Mouse (Mus musculus) liver, adult (tissue): Measurements from ENCODE around the gene Cdc42ep4.

Source experiments
- GATA4 ChIP-seq: IDR thresholded peaks from 2 replicates; pipeline ENCODE4 v1.6.1; 2014; ENCODE audit warnings: mild to moderate bottlenecking, low read length; ENCODE audit not compliant: insufficient replicate concordance

Cdc42ep4 gene

GRCm38 (mm10) chr11:113784656-113785396 lies 33.1 kb upstream of the Cdc42ep4 start:
- no peak for TF ChIP-seq GATA4

DNA sequence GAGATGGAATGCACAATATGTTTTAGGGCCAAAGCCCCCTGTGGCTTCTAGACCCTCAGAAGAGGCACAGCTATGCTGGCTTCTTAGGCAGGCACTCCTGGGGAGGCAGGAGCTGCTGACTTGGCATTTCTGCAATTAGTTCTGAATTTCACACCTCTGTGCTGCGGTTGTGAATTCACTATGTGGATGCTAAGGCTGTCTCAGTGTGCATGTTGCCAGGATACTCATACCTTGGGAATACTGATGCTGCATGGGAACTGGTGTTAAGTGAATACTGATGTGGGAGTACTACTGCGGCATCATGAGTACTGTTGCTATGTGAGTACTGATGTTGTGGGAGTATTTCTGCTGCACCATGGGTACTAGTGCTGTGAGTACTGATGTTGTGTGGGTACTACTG lies 30.8 kb upstream of the Cdc42ep4 start:
- TF ChIP-seq GATA4, result no peak

DNA sequence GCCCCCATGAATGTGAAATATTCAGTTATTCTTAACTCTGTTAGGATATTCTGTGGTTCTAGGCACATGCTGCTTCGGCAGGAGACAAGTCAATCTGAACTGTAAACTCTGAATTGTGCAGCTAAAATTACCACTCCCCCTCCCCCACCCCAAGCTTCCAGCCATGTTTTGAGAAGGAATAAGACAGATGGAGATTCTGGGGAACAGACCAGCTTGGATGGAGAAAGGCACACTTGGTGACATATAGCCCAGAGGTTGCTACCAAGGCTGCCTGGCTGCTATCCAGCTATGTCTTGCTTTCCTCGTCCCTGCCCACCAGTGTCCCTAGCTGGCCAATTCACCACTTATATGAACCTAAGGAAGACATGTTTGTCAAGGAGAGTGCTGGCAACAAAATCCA lies 30.3 kb upstream of the Cdc42ep4 start:
- no peak for TF ChIP-seq GATA4

DNA sequence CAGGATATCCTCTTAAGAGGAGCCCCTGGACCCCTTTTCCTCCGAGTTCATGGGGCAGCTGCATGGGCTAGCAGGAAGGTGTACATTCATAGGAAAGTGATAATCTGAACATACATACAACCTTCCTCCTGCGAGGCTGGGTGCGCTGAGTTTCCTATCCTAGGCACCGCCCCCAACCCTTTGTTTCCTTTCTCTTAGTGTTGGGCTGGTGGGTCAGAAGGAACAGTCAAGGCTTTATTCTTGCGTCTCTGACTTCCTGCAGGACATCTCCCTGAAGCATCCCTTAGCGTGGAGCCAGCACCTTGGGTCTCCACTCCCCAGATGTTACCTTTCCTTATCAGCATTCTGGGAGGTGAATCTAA lies 28.0 kb upstream of the Cdc42ep4 start:
- TF ChIP-seq GATA4, result no peak

GRCm38 (mm10) chr11:113778733-113779679 lies 27.3 kb upstream of the Cdc42ep4 start:
- no peak for TF ChIP-seq GATA4

- TF ChIP-seq GATA4, result no peak
Observed at GRCm38 (mm10) chr11:113777878-113778464, 26.3 kb upstream of the Cdc42ep4 start.

DNA sequence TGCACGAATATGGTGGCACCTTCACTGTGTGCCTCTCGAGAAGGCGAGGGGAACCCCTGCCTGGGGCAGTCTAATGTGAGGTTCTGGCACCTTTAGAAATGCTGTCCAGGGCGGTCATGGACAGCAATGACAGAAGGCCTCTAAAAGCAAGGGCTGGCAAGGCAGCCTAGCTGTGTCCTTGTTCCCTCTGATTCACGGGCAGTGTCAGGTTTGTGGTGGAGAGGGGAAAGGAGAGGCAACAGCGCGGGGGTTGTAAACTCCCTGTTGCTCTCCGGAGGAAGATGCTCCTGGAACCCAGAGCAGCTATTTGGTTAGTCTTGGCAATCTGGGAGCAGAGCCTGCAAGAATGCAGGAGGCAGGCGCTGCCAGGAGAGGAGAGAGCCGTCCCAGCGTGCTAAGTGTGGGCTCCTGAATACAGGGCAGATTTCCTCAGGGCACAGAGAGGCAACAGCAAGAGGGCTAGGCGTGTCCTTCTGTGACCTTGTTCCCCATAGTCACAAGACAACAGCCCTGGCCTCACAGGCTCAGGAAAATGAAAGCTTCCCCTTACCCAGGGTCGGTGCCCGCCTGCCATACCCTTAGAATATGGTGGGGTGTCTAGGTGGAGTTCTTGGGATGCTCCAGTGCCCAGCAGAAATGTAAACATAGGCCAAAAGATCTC lies 25.3 kb upstream of the Cdc42ep4 start:
- no peak for TF ChIP-seq GATA4

DNA sequence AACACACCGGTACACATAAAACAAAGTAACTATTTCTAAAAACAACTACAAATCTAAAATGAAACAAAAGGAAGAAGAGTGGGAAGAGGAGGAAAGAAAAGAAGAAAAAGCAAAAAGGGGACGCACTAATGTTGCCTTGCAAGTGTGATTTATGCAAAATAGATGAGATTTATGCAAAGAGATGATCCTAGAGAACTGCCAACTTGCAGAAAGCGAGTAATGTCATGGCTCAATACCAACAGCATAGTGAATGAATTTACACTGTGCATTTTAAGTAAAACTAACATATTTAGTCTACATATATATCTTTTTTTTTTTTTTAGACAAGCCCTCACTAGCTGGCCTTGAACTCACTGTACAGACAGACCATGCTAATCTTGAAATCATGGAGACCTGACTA lies 23.1 kb upstream of the Cdc42ep4 start:
- TF ChIP-seq GATA4, result no peak

DNA sequence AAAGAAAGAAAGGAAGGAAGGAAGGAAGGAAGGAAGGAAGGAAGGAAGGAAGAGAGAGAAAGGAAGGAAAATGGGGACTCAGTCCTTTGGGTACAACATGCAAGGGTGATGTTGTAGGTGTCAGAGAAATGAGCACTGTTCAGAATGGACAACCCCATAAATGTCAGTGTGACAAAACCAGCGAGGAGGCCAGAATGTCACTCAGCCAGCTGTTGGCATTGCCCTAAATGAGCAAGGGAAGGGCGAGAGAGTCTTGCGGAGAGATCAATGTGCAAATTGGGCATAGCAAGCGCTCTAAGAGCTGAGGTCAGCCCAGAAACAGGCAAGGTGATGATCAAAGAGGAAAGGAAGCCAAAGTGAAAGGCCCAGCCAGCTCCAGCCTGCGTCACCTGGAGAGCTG lies 21.5 kb upstream of the Cdc42ep4 start:
- no peak for TF ChIP-seq GATA4

GRCm38 (mm10) chr11:113771187-113771586 lies 19.5 kb upstream of the Cdc42ep4 start:
- no peak for TF ChIP-seq GATA4

- no peak for TF ChIP-seq GATA4
Observed at GRCm38 (mm10) chr11:113768356-113768755, 16.7 kb upstream of the Cdc42ep4 start.

- TF ChIP-seq GATA4, result no peak
Observed at GRCm38 (mm10) chr11:113767285-113767684, 15.6 kb upstream of the Cdc42ep4 start.

DNA sequence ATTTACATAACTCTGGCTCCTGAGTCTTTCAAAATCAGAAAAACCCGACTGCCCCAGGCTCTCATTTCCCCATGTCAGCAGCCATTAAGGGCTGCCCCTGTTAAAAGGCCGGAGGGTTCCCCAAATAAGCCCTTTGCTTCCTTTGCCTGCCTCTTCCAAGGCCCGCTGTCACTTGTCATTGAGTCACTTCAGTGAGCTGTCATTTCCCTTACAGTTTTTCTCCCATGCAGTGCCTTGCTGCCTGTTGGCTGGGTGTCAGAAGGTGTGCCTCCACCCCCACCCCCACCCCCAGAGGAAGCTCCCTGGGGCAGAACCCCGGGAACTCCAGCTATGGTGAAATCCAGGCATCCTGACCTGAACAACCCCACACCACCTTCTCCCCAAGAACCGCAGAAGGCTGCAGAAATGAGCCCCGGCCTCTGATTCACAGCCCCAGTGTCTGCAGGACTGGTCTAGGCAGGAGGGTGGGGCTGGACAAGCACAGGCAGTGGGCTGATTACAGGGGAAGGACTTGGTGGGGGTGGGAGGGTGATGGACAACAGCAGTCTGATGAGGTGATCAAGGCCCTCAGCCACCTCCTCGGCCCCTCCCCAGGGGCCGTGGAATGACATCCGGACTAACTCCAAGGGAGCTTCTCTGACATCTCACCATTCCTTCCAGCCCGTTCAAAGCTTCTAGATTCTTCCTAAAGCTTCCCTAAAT lies 14.8 kb upstream of the Cdc42ep4 start:
- no peak for TF ChIP-seq GATA4

DNA sequence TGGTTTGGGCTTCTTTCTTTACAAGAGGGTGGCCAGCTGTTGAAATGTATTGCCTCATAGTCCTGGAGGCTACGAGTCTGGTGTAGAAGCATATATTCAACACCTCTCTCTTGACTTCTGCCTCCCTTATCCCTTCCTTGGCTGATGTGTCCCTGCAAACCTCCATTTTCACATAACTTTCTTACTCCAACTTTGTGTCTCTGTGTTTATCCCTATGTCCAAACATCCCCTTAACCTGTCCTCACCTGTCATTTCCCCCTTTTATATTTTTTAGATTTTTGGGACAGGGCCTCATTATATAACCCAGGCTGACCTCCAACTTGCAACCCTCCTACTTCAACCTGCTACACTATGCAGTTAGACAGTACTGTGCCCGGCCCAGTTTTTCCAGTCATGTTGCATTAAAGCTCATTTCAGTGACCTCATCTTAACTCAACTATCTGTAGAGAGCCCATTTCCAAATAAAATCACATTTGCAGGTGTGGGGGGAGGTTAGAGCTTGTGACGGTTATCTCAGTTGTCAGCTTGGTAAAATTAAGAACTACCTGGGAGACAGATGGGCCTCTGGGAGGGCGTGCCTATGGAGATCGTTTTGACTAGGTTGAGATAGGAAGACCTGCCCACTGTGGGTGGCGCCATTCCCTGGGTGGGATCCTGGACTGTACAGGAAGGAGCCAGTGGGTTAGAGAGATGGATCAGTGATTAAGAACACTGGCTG lies 12.6 kb upstream of the Cdc42ep4 start:
- TF ChIP-seq GATA4, result no peak
